Mouse (Mus musculus) CH12F3 (cell line): ENCODE results near the gene Selenot.
"Not testable (repeated sequence)": the region's sequence is repeated elsewhere in the genome, so short reads cannot be mapped to it uniquely, and the experiment has no call there.

Source experiments
- in situ Hi-C: fragments of 300-500 bp; cut with MboI; formaldehyde crosslinking; loops from 2 replicates; pipeline ENCODE4 v1.14.3; 2020; ENCODE audit warnings: low sequenced_read_pairs

The Selenot gene

GRCm38 (mm10) chr3:58576137-58577066, at the start of gene Selenot:
Gene Selenot, plus strand, starts transcription at chr3:58576636.
- in situ Hi-C loops, result no loop called here

DNA sequence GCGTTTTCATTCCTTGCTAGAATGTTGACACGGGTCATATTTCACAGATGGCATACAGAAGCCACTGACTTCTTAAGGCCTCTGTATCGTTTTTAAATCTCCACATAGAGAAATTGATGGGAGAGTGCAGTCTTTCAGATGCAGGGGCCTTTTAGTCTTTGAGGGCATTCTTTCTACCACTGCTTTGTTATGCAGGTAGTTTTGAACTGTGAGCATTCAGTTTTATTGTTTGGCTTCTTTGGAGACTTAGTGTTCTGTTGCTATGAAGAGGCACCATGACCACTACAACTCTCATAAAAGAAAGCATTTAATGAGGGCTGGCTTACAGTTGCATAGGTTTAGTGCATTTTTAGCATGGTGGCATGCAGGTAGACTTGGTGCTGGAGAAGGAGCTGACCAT, 39.9 kb upstream of the Selenot start:
- in situ Hi-C loops, result no loop called here

- in situ Hi-C loops, result no loop called here
Measured at GRCm38 (mm10) chr3:58552001-58552811, 24.2 kb upstream of the Selenot start.

DNA sequence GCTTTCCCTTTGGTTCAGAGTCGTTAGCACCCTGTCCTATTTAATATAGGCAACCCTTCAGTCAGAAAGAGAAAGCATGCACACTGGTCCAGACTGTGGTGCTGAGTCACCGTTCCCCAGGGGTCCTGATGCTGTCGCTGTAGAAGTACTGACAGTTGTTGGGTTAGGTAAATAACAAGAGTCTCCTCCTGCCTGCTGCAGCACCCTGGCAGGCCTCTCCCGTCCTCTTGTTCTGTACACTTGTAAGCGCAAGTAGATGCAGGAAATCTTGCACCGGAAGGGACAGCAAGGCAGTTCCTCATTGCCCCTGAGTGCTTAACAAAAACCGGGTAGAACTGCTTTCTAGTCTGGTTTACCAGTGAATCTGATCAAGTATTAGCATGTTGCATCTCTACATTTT, 19.8 kb upstream of the Selenot start:
- in situ Hi-C loops, result no loop called here

DNA sequence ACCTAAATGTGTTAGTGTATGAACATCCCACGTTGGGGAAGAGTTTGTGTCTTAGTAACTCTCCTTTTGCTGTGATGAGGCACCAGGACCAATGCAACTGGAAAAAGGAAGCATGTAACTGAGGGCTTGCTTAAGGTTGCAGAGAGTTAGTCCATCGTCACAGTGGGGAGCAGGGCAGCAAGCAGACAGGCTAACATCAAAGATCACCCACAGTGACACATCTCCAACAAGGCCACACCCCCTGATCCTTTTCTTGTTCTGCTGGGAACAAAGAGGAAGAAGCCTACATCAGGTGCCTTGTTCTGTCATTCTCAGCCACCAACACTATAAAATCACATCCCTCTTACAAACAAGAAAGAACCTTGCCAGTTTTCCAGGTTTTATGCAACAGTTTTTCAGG, 16.5 kb upstream of the Selenot start:
- in situ Hi-C loops, result no loop called here

DNA sequence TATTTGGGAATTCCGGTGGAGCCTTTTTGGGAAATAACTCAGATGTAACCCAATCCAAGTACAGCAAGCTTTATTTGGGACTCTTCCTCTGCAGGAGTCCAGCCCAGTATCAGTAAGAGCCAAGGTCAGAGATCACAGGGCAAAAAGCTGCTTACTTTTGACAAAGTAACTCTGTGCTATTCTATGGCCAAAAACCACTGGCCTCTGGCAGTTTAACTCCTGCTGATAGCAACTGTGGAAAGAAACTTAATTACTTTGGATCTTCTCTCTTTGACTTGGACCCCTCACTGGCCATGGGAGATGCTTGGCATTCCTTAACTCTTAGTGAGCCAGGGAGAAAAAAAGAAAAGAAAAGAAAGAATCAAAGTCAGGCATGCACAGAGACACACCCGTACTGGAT, 15.0 kb upstream of the Selenot start:
- in situ Hi-C loops, result no loop called here

- in situ Hi-C loops, result no loop called here
Measured at GRCm38 (mm10) chr3:58570821-58571220, 5.6 kb upstream of the Selenot start.

DNA sequence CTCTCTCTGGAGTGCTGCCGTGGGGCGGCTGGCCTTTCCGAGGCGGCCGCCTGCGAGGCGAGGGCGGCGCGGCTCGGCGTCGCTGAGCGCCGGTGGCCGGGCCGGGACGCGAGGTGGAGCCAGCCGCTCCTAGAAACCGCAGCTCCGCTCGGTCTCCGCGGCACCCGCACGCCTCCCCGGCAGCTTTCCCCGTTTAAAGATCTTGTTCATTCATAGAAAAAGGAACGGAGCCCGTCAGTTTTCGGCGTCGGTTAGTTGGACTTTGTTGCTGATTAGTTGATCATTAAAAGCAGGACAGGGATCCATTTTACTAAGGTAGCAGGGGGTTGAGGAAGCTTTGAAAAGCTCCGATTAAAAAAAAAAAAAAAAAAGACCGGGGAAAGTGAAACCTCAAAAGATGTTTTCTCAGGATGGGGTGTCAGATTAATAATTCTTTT, 649 bp downstream of the Selenot start:
- in situ Hi-C loops, result no loop called here

DNA sequence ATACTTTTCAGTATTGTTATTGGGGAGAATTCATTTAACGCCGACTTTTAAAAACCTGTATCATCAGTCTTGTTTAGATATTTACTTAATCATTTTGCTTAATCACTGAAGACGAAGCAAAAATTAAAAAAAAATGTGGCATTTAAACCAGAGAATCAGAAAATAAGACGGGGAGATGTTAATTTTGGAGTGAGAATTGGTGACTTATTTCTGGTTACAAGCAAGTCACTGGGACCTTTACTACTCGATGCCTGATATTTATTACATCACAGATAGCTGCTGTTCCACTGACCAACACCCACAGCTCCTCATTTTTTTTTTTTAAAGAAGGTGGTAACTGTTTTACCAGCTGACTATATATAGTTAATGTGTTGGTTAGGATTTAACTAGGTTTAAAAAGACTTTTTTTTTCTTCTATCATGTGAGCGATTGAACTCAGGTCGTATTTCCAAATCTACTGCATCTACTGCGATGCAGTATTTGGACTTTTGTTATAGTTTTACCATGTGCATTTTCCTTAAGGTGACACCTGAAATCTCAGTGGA, 1.1 kb downstream of the Selenot start:
- in situ Hi-C loops, result no loop called here

- in situ Hi-C loops, result no loop called here
Measured at GRCm38 (mm10) chr3:58581530-58581929, 5.1 kb downstream of the Selenot start.

DNA sequence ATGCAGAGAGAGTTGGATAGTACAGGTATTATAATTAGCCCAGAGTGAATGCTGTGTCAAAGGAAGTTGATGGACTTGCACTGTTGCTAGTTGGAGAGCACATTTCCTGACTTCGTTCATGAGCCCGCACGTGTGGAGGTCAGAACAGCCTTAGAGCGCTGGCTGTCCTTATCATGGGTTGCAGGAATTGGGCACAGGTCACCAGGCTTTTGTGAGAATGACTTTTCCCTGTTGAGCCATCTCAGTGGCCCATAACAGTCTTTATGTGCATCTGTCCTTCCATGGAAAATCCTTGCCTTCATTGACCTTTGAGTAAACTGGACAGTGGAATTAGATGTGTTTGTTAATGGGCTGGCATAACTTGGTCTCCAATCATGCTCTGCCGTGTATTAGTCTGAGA, 5.9 kb downstream of the Selenot start:
- in situ Hi-C loops, result no loop called here

DNA sequence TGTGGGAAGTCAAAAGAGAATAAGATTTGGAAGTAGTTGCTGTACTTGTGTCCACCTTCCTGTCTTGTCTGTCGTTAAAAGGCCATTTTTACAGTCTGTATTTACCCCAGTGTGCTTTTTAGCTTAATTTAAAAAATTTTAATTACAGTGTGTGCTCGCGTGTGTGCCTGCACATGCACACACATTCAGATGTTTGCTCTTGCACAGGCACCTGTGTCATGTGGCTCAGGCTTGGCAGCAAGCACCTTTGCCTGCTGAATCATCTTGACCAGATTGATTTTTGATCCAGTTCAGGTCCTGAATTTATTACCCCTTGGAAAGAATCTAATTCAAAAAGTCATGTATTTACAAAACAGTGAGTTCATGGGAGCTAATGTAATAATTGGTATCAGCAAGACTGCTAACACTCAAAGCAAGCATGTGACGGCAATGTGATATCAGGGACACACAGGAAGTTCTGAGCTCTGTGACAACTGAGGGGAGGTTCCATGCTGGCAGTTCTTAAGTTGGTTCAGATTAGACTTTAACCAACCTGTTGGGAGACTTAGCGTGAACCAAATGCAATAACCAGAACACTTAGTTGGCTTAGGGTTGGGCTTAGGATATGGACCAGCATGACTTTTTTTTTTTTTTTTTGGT, 6.5 kb downstream of the Selenot start:
- in situ Hi-C loops, result no loop called here

DNA sequence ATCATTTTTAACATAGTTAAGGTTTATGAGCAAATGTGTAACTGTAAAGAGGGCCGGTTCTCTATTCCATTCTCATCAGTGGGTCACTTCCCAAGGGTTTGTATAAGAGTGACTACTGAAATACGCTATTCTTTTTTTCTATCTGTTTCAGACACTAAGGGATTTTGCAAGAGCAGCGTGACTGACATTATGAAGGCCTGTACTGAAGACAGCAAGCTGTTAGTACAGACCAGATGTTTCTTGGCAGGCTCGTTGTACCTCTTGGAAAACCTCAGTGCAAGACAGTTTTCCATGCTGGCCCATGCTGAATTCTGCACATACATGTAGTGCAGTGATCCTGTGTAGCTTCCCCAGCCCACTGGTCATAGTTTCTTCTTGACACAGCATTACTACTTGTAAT, 14.1 kb downstream of the Selenot start:
- in situ Hi-C loops, result not testable (repeated sequence)

DNA sequence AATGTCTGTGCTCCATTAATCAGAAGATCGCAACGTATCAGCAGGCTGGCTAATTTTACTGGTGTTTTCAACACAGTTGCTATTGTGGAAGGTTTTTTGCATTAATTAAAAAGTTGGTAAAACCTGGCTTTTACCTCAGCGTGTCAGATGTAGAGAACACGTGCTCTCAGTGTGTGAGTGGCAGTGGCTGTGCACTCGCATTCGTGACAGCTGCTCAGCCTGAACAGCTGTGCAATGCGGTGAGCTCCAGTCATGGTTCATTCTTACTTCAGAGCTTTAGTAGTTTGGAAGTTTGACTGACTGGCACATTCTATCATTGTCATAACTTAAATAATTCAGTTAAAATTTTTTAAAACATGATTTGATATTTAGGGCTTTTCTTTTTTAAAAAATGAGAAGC, 16.2 kb downstream of the Selenot start:
- in situ Hi-C loops, result not testable (repeated sequence)

GRCm38 (mm10) chr3:58593623-58594022, 17.2 kb downstream of the Selenot start:
- in situ Hi-C loops, result no loop called here

DNA sequence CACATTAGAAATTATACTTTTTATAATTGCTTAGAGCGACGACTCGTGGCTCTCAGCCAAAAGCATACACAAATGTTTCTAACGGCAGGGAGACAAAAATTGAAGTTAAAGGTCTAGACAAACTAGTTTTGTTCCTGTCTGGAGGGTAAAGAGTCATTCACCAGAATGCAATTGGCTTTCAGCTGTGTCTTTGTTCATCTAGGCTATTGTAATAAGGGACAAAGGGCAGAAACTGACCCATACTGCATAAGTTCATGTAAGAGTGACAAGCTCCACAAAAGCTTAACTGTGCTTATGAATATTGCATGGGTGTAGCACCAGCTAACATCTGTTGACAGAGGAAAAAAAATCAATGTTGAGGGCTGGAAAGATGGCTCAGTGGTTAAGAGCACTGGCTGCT, 32.1 kb downstream of the Selenot start:
- in situ Hi-C loops, result no loop called here

DNA sequence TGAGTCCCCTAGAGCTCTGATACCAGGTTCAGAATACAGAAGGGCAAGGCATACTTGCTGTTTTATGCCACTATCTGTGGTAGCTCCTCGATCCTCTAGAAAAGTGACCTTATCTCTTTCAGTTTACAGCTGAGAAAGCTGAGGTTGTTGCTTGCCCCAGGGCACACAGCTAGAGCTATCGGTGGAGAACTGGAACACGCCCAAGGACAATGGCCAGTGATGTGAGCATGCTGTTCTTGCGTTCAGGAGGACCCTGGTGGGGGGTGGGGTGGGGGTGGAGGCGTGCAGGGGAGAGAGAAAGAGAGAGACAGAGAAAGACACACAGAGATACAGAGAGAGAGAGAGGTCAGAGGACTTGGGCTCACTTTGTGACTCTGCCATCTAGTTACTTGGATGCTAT, 33.5 kb downstream of the Selenot start:
- in situ Hi-C loops, result no loop called here

DNA sequence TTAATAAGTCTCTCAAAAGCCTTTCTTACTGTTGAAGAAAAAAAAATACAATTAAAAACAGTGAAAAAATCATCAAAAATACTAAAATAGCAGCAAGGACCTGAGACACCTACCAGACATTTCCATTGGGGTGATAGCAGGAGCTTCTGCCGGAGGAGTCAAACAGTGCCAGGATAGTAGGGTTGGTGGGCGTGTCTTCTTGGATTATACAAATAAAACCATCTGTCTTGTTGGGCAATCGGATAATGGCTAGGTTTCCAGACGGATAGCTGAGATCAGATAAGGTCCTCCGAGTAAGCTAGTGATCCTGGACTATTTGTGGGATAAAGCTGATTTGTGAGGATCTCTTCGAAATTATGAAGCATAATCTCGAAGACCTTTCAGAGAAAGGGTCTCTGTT, 44.6 kb downstream of the Selenot start:
- in situ Hi-C loops, result no loop called here

- in situ Hi-C loops, result no loop called here
Measured at GRCm38 (mm10) chr3:58622665-58623394, 46.4 kb downstream of the Selenot start.

DNA sequence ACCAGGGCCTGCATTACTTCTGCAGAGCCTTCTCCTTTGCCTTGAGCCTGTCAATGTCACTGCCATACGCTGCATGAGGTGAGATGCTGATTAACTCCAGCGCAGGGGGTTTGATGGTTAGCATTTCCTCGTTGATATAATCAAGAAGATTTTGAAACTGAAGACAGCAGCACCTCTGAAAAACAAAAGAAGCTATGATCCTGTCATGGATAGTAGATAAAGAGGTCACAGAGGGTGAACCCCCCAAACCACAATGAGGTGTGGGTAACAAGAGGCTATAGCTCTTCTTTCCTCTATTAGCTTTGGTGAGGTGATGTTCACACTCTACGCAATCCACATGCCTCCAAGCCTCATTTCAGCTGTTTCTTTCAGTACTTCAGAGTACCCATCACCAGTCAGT, 48.5 kb downstream of the Selenot start:
- in situ Hi-C loops, result loop anchor here (25.0 kb wide), 1 partner anchor 437 kb away; no protein-coding TSS in a partner anchor
